Mouse (Mus musculus) midbrain, embryonic 11.5 days (tissue): Measurements from ENCODE around the gene Emc3. TPM values are rescaled to one million over a fixed set of nuclear protein-coding genes. Genes with fewer than 3 reads are reported as not detected.

Source experiments
- ATAC-seq: fragments of 200-750 bp; cut with Nextera tagmentation; 2 replicates; pipeline ENCODE4 v1.8.0; 2017; ENCODE audit warnings: moderate TSS enrichment, moderate library complexity; ENCODE audit not compliant: low FRiP score
- DNase-seq: peaks from one replicate; pipeline ENCODE4 v3.0.0; 2015; ENCODE audit warnings: low spot score; ENCODE audit errors: missing footprints
- H3K27ac ChIP-seq: fragments of 300-500 bp; sonication (generic); 2 replicates; pipeline ENCODE4 v1.5.1; 2014; ENCODE audit warnings: low read depth, low read length
- H3K27me3 ChIP-seq: fragments of 300-500 bp; sonication (generic); 2 replicates; pipeline ENCODE4 v1.6.1; 2014; ENCODE audit warnings: mild to moderate bottlenecking, low read length, moderate library complexity, mixed read lengths; ENCODE audit not compliant: control insufficient read depth, insufficient read depth
- H3K36me3 ChIP-seq: fragments of 300-500 bp; sonication (generic); 2 replicates; pipeline ENCODE4 v1.6.1; 2014; ENCODE audit warnings: mild to moderate bottlenecking, low read length, moderate library complexity, mixed read lengths; ENCODE audit not compliant: control insufficient read depth, insufficient read depth
- H3K4me1 ChIP-seq: fragments of 300-500 bp; sonication (generic); 2 replicates; pipeline ENCODE4 v1.6.1; 2014; ENCODE audit warnings: low read length; ENCODE audit not compliant: control insufficient read depth, insufficient read depth
- H3K4me2 ChIP-seq: fragments of 300-500 bp; sonication (generic); 2 replicates; pipeline ENCODE4 v1.6.1; 2014; ENCODE audit warnings: mild to moderate bottlenecking, moderate library complexity
- H3K4me3 ChIP-seq: fragments of 300-500 bp; sonication (generic); 2 replicates; pipeline ENCODE4 v1.5.1; 2014; ENCODE audit warnings: low read depth, low read length
- H3K9ac ChIP-seq: fragments of 300-500 bp; sonication (generic); 2 replicates; pipeline ENCODE4 v1.6.1; 2014; ENCODE audit warnings: low read length
- H3K9me3 ChIP-seq: fragments of 300-500 bp; sonication (generic); 2 replicates; pipeline ENCODE4 v1.6.1; 2016; ENCODE audit warnings: low read length; ENCODE audit not compliant: control insufficient read depth
- WGBS: fragments of 180-500 bp; shearing (Covaris S2); extraction: QIAGEN DNeasy Blood & Tissue Kit; methylation state at CpG from one replicate; pipeline ENCODE4 v1.1.7; 2014; 5-methylcytosine and 5-hydroxymethylcytosine counted together
- polyA plus RNA-seq: library from polyadenylated mRNA; unstranded; fragments of >200 nt; fragmentation: Nextera tagmentation; extraction: Ambion mirVana; gene quantifications from 2 replicates; pipeline ENCODE4 v1.2.1, GENCODE M21; 2014

Emc3 gene
- polyA plus RNA-seq, 1 experiment from 2014 or later = 88.4 TPM

GRCm38 (mm10) chr6:113483729-113484128 is 47.7 kb downstream of the Emc3 start:
- Histone ChIP-seq H3K4me3 (peak overlapping the region; percentile 66), H3K27ac (peak overlapping the region; percentile 86), H3K36me3 (no peaks in the 10 kb centered on the region), H3K9me3 (no peaks in the 10 kb centered on the region), H3K9ac (peak overlapping the region; percentile 88), H3K4me1 (peaks cover 21% of the 10 kb centered on the region), H3K4me2 (peak overlapping the region; percentile 88), H3K27me3 (no peaks in the 10 kb centered on the region; the same call in 1 of the 2 replicates)
- ATAC-seq (peak; percentile 57), DNase-seq (no peak)
- WGBS = 8% methylated on average over 10 of the region's 10 CpGs

- H3K9me3 ChIP-seq = no peaks in the 10 kb centered on the region
- H3K27ac ChIP-seq = peak within 1 kb of the TSS; percentile 86
- H3K27me3 ChIP-seq = no peaks in the 10 kb centered on the region; the same call in 1 of the 2 replicates
- WGBS = under 1% methylated on average over 26 of the region's 26 CpGs
- H3K36me3 ChIP-seq = no peaks in the 10 kb centered on the region
- peaks cover 21% of the 10 kb centered on the region for H3K4me1 ChIP-seq
- H3K9ac ChIP-seq = peak within 1 kb of the TSS; percentile 88
- ATAC-seq (peak; percentile 96), DNase-seq (peak; percentile 99)
- peak within 1 kb of the TSS; percentile 88 for H3K4me2 ChIP-seq
- H3K4me3 ChIP-seq = peak within 1 kb of the TSS; percentile 66
Observed at GRCm38 (mm10) chr6:113483100-113483615, 48.3 kb downstream of the Emc3 start, which contains the start of gene Creld1. Gene Creld1, plus strand, starts transcription at chr6:113483297.

GRCm38 (mm10) chr6:113482477-113483099 is 48.9 kb downstream of the Emc3 start:
- ATAC-seq = peak; percentile 65
- peak overlapping the region; percentile 88 for H3K9ac ChIP-seq
- no peaks in the 10 kb centered on the region for H3K36me3 ChIP-seq
- H3K4me1 ChIP-seq = peaks cover 21% of the 10 kb centered on the region
- peak overlapping the region; percentile 86 for H3K27ac ChIP-seq
- no peaks in the 10 kb centered on the region; the same call in 1 of the 2 replicates for H3K27me3 ChIP-seq
- H3K9me3 ChIP-seq = no peaks in the 10 kb centered on the region
- DNase-seq = no peak
- under 1% methylated on average over 64 of the region's 65 CpGs for WGBS
- H3K4me3 ChIP-seq = peak overlapping the region; percentile 66
- H3K4me2 ChIP-seq = peak overlapping the region; percentile 88

- Histone ChIP-seq H3K27ac (no peak overlapping the region), H3K27me3 (no peaks in the 10 kb centered on the region; the same call in 1 of the 2 replicates), H3K9me3 (no peaks in the 10 kb centered on the region), H3K4me3 (no peak overlapping the region), H3K36me3 (no peaks in the 10 kb centered on the region), H3K9ac (no peak overlapping the region), H3K4me1 (peaks cover 21% of the 10 kb centered on the region), H3K4me2 (no peak overlapping the region)
- ATAC-seq (no peak), DNase-seq (no peak)
- WGBS = 63% methylated on average over 18 of the region's 18 CpGs
Observed at GRCm38 (mm10) chr6:113480555-113481373, 50.7 kb downstream of the Emc3 start.

GRCm38 (mm10) chr6:113478906-113479305 is 52.5 kb downstream of the Emc3 start:
- 85% methylated on average over 10 of the region's 10 CpGs for WGBS
- Histone ChIP-seq H3K36me3 (no peaks in the 10 kb centered on the region), H3K9ac (no peak overlapping the region), H3K27ac (no peak overlapping the region), H3K4me2 (no peak overlapping the region), H3K9me3 (no peaks in the 10 kb centered on the region), H3K4me1 (peaks cover 16% of the 10 kb centered on the region), H3K27me3 (no peaks in the 10 kb centered on the region; the same call in 1 of the 2 replicates), H3K4me3 (no peak overlapping the region)
- no peak for DNase-seq
- ATAC-seq = no peak

- no peaks in the 10 kb centered on the region for H3K36me3 ChIP-seq
- no peaks in the 10 kb centered on the region; the same call in 1 of the 2 replicates for H3K27me3 ChIP-seq
- H3K9me3 ChIP-seq = no peaks in the 10 kb centered on the region
- H3K9ac ChIP-seq = no peak overlapping the region
- H3K4me3 ChIP-seq = no peak overlapping the region
- DNase-seq (no peak), ATAC-seq (0 out of 2 replicates have a peak, but pooled peaks have one; percentile 31)
- 59% methylated on average over 7 of the region's 7 CpGs for WGBS
- no peak overlapping the region for H3K4me2 ChIP-seq
- H3K4me1 ChIP-seq = peaks cover 10% of the 10 kb centered on the region; the same call in 1 of the 2 replicates
- no peak overlapping the region for H3K27ac ChIP-seq
Observed at GRCm38 (mm10) chr6:113477353-113477752, 54.1 kb downstream of the Emc3 start.

- no peaks in the 10 kb centered on the region for H3K9me3 ChIP-seq
- H3K27ac ChIP-seq = no peak overlapping the region
- no peak overlapping the region for H3K4me3 ChIP-seq
- H3K36me3 ChIP-seq = no peaks in the 10 kb centered on the region
- H3K4me1 ChIP-seq = peaks cover 4% of the 10 kb centered on the region
- no peak overlapping the region for H3K4me2 ChIP-seq
- no peak overlapping the region for H3K9ac ChIP-seq
- DNase-seq (peak; percentile 19), ATAC-seq (no peak)
- WGBS = 88% methylated on average over 6 of the region's 6 CpGs
- peaks cover 19% of the 10 kb centered on the region for H3K27me3 ChIP-seq
Observed at GRCm38 (mm10) chr6:113473715-113474114, 57.7 kb downstream of the Emc3 start.

GRCm38 (mm10) chr6:113473246-113473645 is 58.2 kb downstream of the Emc3 start:
- Histone ChIP-seq H3K9ac (no peak overlapping the region), H3K36me3 (no peaks in the 10 kb centered on the region), H3K4me3 (no peak overlapping the region), H3K27ac (no peak overlapping the region), H3K9me3 (no peaks in the 10 kb centered on the region), H3K4me1 (peaks cover 4% of the 10 kb centered on the region), H3K4me2 (no peak overlapping the region), H3K27me3 (peaks cover 19% of the 10 kb centered on the region)
- WGBS = 86% methylated on average over 2 of the region's 2 CpGs
- peak; percentile 73 for DNase-seq
- no peak for ATAC-seq

GRCm38 (mm10) chr6:113472061-113472460 is 59.4 kb downstream of the Emc3 start:
- Histone ChIP-seq H3K4me2 (no peak overlapping the region), H3K9ac (no peak overlapping the region), H3K36me3 (no peaks in the 10 kb centered on the region), H3K4me3 (no peak overlapping the region), H3K4me1 (peaks cover 4% of the 10 kb centered on the region), H3K27me3 (peaks cover 19% of the 10 kb centered on the region), H3K27ac (no peak overlapping the region), H3K9me3 (no peaks in the 10 kb centered on the region)
- ATAC-seq (no peak), DNase-seq (peak; percentile 45)
- 71% methylated on average over 10 of the region's 10 CpGs for WGBS
